Mouse (Mus musculus) testis, adult 2 months (tissue): ENCODE data around the gene Ncf2. TPM values are rescaled to one million over a fixed set of nuclear protein-coding genes. Genes with fewer than 3 reads are reported as not detected.

Source experiments
- H3K27ac ChIP-seq: fragments of 200-500 bp; 2 replicates; pipeline ENCODE4 v1.5.1; 2012; ENCODE audit warnings: low read depth, low read length; ENCODE audit not compliant: control insufficient read depth, insufficient read depth
- H3K27me3 ChIP-seq: fragments of 200-500 bp; 2 replicates; pipeline ENCODE4 v1.6.1; 2012; ENCODE audit warnings: mild to moderate bottlenecking, low read length, moderate library complexity; ENCODE audit not compliant: control insufficient read depth, insufficient read depth
- H3K36me3 ChIP-seq: fragments of 200-500 bp; 2 replicates; pipeline ENCODE4 v1.6.1; 2012; ENCODE audit warnings: mild to moderate bottlenecking, low read length; ENCODE audit not compliant: control insufficient read depth, insufficient read depth
- H3K4me1 ChIP-seq: fragments of 200-500 bp; 2 replicates; pipeline ENCODE4 v1.6.1; 2012; ENCODE audit warnings: low read length; ENCODE audit not compliant: control insufficient read depth, insufficient read depth
- H3K4me3 ChIP-seq: fragments of 200-500 bp; 2 replicates; pipeline ENCODE4 v1.5.1; 2012; ENCODE audit warnings: low read depth, mild to moderate bottlenecking, low read length, moderate library complexity, mixed read lengths; ENCODE audit not compliant: control insufficient read depth
- CTCF ChIP-seq: fragments of 200-500 bp; IDR thresholded peaks from 2 replicates; pipeline ENCODE4 v1.5.1; 2012; ENCODE audit warnings: low read depth, mild to moderate bottlenecking, inconsistent platforms, low read length, moderate library complexity; ENCODE audit not compliant: control insufficient read depth, insufficient read depth, insufficient replicate concordance
- POLR2A ChIP-seq: fragments of 200-500 bp; IDR thresholded peaks from 2 replicates; pipeline ENCODE4 v1.6.1; 2012; ENCODE audit warnings: low read depth, mild to moderate bottlenecking, inconsistent platforms, low read length, moderate library complexity; ENCODE audit not compliant: control insufficient read depth
- polyA plus RNA-seq: library from polyadenylated mRNA; depleted of rRNA; stranded (reverse); fragments of >200 nt; gene quantifications from 2 replicates; pipeline ENCODE4 v1.2.3, GENCODE M21; 2012

Ncf2 gene
- polyA plus RNA-seq, 1 experiment, result 0.44 TPM

- H3K36me3 ChIP-seq, result no peaks in the 10 kb centered on the region
- no peak overlapping the region for H3K4me3 ChIP-seq
- no peaks in the 10 kb centered on the region for H3K4me1 ChIP-seq
- no peak overlapping the region for H3K27ac ChIP-seq
- TF ChIP-seq CTCF (no peak), POLR2A (no peak)
- no peaks in the 10 kb centered on the region for H3K27me3 ChIP-seq
These were observed 28.8 kb downstream of the Ncf2 start for GRCm38 (mm10) chr1:152828637-152829355.

- H3K27ac ChIP-seq, result no peak overlapping the region
- no peak overlapping the region for H3K4me3 ChIP-seq
- TF ChIP-seq CTCF, result no peak
- no peak for TF ChIP-seq POLR2A
- H3K4me1 ChIP-seq, result no peaks in the 10 kb centered on the region
- H3K27me3 ChIP-seq, result no peaks in the 10 kb centered on the region
- no peaks in the 10 kb centered on the region for H3K36me3 ChIP-seq
These were observed 30.1 kb downstream of the Ncf2 start for GRCm38 (mm10) chr1:152830054-152830453.

- H3K27ac ChIP-seq, result no peak overlapping the region
- no peaks in the 10 kb centered on the region for H3K4me1 ChIP-seq
- no peak overlapping the region for H3K4me3 ChIP-seq
- TF ChIP-seq POLR2A (no peak), CTCF (no peak)
- H3K27me3 ChIP-seq, result no peaks in the 10 kb centered on the region
- H3K36me3 ChIP-seq, result no peaks in the 10 kb centered on the region
These were observed 31.0 kb downstream of the Ncf2 start for GRCm38 (mm10) chr1:152831003-152831402.

- no peak for TF ChIP-seq POLR2A
- TF ChIP-seq CTCF, result no peak
- no peak overlapping the region for H3K4me3 ChIP-seq
- H3K27ac ChIP-seq, result no peak overlapping the region
- no peaks in the 10 kb centered on the region for H3K4me1 ChIP-seq
- no peaks in the 10 kb centered on the region for H3K27me3 ChIP-seq
- H3K36me3 ChIP-seq, result no peaks in the 10 kb centered on the region
These were observed 31.6 kb downstream of the Ncf2 start for GRCm38 (mm10) chr1:152831619-152832018.

GRCm38 (mm10) chr1:152832316-152832715 lies 32.3 kb downstream of the Ncf2 start:
- no peak overlapping the region for H3K27ac ChIP-seq
- no peaks in the 10 kb centered on the region for H3K36me3 ChIP-seq
- H3K27me3 ChIP-seq, result no peaks in the 10 kb centered on the region
- TF ChIP-seq POLR2A (no peak), CTCF (no peak)
- H3K4me3 ChIP-seq, result no peak overlapping the region
- no peaks in the 10 kb centered on the region for H3K4me1 ChIP-seq

GRCm38 (mm10) chr1:152835061-152835460 lies 35.1 kb downstream of the Ncf2 start:
- Histone ChIP-seq H3K4me3 (no peak overlapping the region), H3K36me3 (no peaks in the 10 kb centered on the region; the same call in none of the 2 replicates), H3K27me3 (no peaks in the 10 kb centered on the region), H3K4me1 (no peaks in the 10 kb centered on the region), H3K27ac (no peak overlapping the region)
- no peak for TF ChIP-seq POLR2A

GRCm38 (mm10) chr1:152838026-152838702 lies 38.2 kb downstream of the Ncf2 start:
- H3K27me3 ChIP-seq, result no peaks in the 10 kb centered on the region
- peaks cover 3% of the 10 kb centered on the region for H3K36me3 ChIP-seq
- no peak for TF ChIP-seq POLR2A
- TF ChIP-seq CTCF, result no peak
- no peak overlapping the region for H3K4me3 ChIP-seq
- no peak overlapping the region for H3K27ac ChIP-seq
- no peaks in the 10 kb centered on the region for H3K4me1 ChIP-seq

- peaks cover 4% of the 10 kb centered on the region for H3K36me3 ChIP-seq
- no peak for TF ChIP-seq CTCF
- TF ChIP-seq POLR2A, result no peak
- H3K4me3 ChIP-seq, result no peak overlapping the region
- H3K27me3 ChIP-seq, result no peaks in the 10 kb centered on the region
- H3K4me1 ChIP-seq, result no peaks in the 10 kb centered on the region
- H3K27ac ChIP-seq, result no peak overlapping the region
These were observed 38.8 kb downstream of the Ncf2 start for GRCm38 (mm10) chr1:152838841-152839240.
